ENCODE assay signal across 11 mouse cellular contexts in genomic region chr6:106663780-106664651, GRCm38 (mm10).
A peak's percentile ranks its signal among the peaks of the same experiment; 100 is the strongest.
DNase-seq lines count a peak whose midpoint lies in the region; TF ChIP-seq lines count a peak whose summit lies in the region.
"Had no signal": no experiment of that assay in that cellular context is flagged by ENCODE, and none has a peak within 500 bp of the region (broad histone marks: within the 10 kb centered on the region; RNA-seq: fewer than 3 reads in every experiment).

No protein-coding gene starts in this region.

- H3K4me3 ChIP-seq in ES-E14 (ENCODE audit: insufficient read depth in 1 of 2, low read depth in 1 of 2, low read length in 2 of 2, poor library complexity in 1 of 2, severe bottlenecking in 1 of 2), result no peak overlapping the region
- H3K4me3 ChIP-seq: embryonic facial prominence, embryonic 15.5 days; limb, embryonic 12.5 days; stomach, embryonic 15.5 days had no signal

- H3K36me3 ChIP-seq in ES-E14 (ENCODE audit: control insufficient read depth, insufficient read depth, low read length, poor library complexity, severe bottlenecking), result no peaks in the 10 kb centered on the region
- H3K36me3 ChIP-seq: embryonic facial prominence, embryonic 15.5 days; limb, embryonic 12.5 days; stomach, embryonic 15.5 days had no signal

- H3K9ac ChIP-seq in ES-E14 (ENCODE audit: insufficient read depth, low read depth, low read length, poor library complexity, severe bottlenecking), result no peak overlapping the region
- H3K9ac ChIP-seq: embryonic facial prominence, embryonic 15.5 days; limb, embryonic 12.5 days; stomach, embryonic 15.5 days had no signal

- no peak overlapping the region for H3K27ac ChIP-seq in ES-E14 (ENCODE audit: insufficient read depth, low read depth, low read length, poor library complexity, severe bottlenecking)
- H3K27ac ChIP-seq: embryonic facial prominence, embryonic 15.5 days; limb, embryonic 12.5 days; stomach, embryonic 15.5 days had no signal

- DNase-seq in layer of hippocampus, adult 11-12 months (ENCODE audit: low spot score), result peak; percentile 42
- no peak for DNase-seq in layer of hippocampus, adult 9-10 months (ENCODE audit: low spot score)
- peak; percentile 68 for DNase-seq in ES-E14 (ENCODE audit: low read depth, low spot score)
- peak; percentile 61 for DNase-seq in brain, embryonic 14.5 days (ENCODE audit: low read depth)
- DNase-seq in forelimb bud, embryonic 11.5 days (ENCODE audit: low read depth, low spot score), result peak; percentile 65
- DNase-seq in layer of hippocampus, postnatal 10 days (ENCODE audit: low spot score in 2 of 2), result peak; percentile 49 to 60
- DNase-seq in neural tube, embryonic 10.5 days (ENCODE audit: extremely low spot score, low spot score), result peak; percentile 44
- DNase-seq in yolk sac, embryonic 10.5 days (ENCODE audit: low spot score), result no peak

- no peak for TF ChIP-seq POLR2A in brain, embryonic 14.5 days (IDR thresholded peaks at IDR 0.05; ENCODE audit: borderline replicate concordance, extremely low read depth, insufficient read depth, insufficient read length, poor library complexity, severe bottlenecking)

- in situ Hi-C loops in ES-E14 (cut with MboI; ENCODE audit: low sequenced_read_pairs in 2 of 2, unreplicated experiment in 2 of 2), result no loop called here

- H3K4me1 ChIP-seq in ES-E14 (ENCODE audit: control insufficient read depth in 2 of 2, insufficient read depth in 2 of 2, low read length in 2 of 2, poor library complexity in 1 of 2), result no peaks in the 10 kb centered on the region
- H3K4me1 ChIP-seq: embryonic facial prominence, embryonic 15.5 days; limb, embryonic 12.5 days; stomach, embryonic 15.5 days had no signal

- TF ChIP-seq CTCF in brain, embryonic 14.5 days (IDR thresholded peaks at IDR 0.05; ENCODE audit: borderline replicate concordance, extremely low read depth, insufficient read depth, insufficient read length), result peak; percentile 62; the same call in 1 of the 2 replicates

- no peaks in the 10 kb centered on the region for H3K9me3 ChIP-seq in ES-E14 (ENCODE audit: control insufficient read depth, insufficient read depth, low read depth, low read length)
- H3K9me3 ChIP-seq: embryonic facial prominence, embryonic 15.5 days; limb, embryonic 12.5 days; stomach, embryonic 15.5 days had no signal

TF ChIP-seq in ES-E14, 5 proteins besides CTCF, POLR2A, EP300 and RAD21:
- TF ChIP-seq CHD2 (IDR thresholded peaks at IDR 0.05; ENCODE audit: low read depth, low read length), result no peak
- TF ChIP-seq ZC3H11A (IDR thresholded peaks at IDR 0.05; ENCODE audit: borderline replicate concordance, low read depth, low read length), result peak; percentile 51; the same call in 1 of the 2 replicates
- TF ChIP-seq ZNF384 (IDR thresholded peaks at IDR 0.05; ENCODE audit: low read depth, low read length), result no peak
- TF ChIP-seq HCFC1 (IDR thresholded peaks at IDR 0.05; ENCODE audit: borderline replicate concordance, insufficient read depth, low read length), result no peak
- TF ChIP-seq MAFK (IDR thresholded peaks at IDR 0.05; ENCODE audit: insufficient read depth, low read depth, low read length), result no peak

Comparison
In these comparisons a context has a peak if more than half of its experiments do, and no peak if none do; other contexts are left out.
1. DNase-seq: peak in layer of hippocampus, adult 11-12 months (single experiment), ES-E14 (single experiment), brain, embryonic 14.5 days (single experiment), forelimb bud, embryonic 11.5 days (single experiment), layer of hippocampus, postnatal 10 days (2 of 2) and neural tube, embryonic 10.5 days (single experiment); none in layer of hippocampus, adult 9-10 months (single experiment) and yolk sac, embryonic 10.5 days (single experiment).